Mouse (Mus musculus): ENCODE measurements around the gene Zfp987. TPM values are rescaled to one million over a fixed set of nuclear protein-coding genes. Genes with fewer than 3 reads are reported as not detected.
"Not testable (repeated sequence)": the region's sequence is repeated elsewhere in the genome, so short reads cannot be mapped to it uniquely, and the experiment has no call there.

Gene Zfp987
- polyA plus RNA-seq, 1 experiment from 2014 or later: 0.22 TPM

DNA sequence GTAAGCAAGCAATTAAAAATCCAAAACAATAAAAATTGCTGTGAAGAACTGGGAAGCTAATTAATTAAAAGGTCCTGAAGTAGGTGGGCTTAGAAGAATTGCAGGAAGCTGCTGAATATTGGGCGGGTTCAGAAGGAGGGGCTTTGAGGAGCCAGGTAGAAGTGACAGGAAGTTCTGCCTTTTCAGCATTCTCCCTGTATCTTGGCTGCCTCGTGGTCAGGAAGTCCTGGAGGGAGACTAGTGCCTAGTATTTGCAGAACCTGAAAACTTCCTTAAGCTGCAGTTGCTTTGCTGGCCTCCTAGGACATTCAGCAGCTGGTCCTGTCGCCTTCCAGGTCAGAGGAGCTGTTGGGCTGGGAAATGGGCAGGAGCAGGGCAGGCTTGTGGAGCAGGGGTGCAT is 4.3 kb downstream of the Zfp987 start:
- in situ Hi-C loops (cut with MboI; ENCODE audit: low pct_unique_long_range_greater_than_20kb); CTCF ChIA-PET; DNase-seq (ENCODE audit: low read depth, low spot score); H3K27me3 ChIP-seq; POLR2A ChIA-PET; ATAC-seq: not testable (repeated sequence)

DNA sequence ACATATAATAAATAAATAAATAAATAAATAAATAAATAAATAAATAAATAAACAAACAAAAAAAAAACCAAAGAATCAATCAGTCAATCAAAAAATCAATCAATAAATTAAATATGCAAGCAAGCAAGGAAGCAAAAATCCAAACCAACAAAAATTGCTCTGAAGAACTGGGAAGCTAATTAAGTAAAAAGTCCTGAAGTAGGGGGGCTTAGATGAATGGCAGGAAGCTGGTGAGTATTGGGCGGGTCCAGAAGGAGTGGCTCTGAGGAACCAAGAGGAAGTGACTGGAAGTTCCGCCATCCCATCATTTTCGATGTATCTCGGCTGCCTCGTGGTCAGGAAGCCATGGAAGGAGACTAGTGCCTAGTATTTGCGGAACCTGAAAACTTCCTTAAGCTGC is 59.4 kb downstream of the Zfp987 start, which contains the start of gene Zfp600:
TSS of gene Zfp600 (plus strand) at position 301 of the 400 bp plus-strand sequence.
- POLR2A ChIA-PET; DNase-seq (ENCODE audit: low read depth, low spot score); CTCF ChIA-PET; H3K27me3 ChIP-seq; ATAC-seq; in situ Hi-C loops (cut with MboI; ENCODE audit: low pct_unique_long_range_greater_than_20kb): not testable (repeated sequence)

DNA sequence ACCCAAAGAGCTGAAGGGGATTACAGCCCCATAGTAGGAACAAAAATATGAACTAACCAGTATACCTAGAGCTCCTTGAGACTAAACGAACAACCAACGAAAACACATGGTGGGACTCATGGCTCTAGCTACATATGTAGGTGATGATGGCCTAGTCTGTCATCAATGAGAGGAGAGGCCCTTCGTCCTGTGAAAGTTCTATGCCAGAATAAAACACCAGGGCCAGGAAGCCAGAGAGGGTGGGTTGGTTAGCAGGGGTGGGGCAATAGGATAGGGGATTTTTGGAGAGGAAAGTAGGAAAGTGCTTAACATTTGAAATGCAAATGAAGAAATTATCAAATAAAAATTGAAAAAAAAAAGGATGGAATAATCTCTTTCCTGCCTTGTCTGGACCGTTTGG is 65.8 kb downstream of the Zfp987 start:
- ATAC-seq; POLR2A ChIA-PET; DNase-seq (ENCODE audit: low read depth, low spot score); H3K27me3 ChIP-seq; CTCF ChIA-PET; in situ Hi-C loops (cut with MboI; ENCODE audit: low pct_unique_long_range_greater_than_20kb): not testable (repeated sequence)

DNA sequence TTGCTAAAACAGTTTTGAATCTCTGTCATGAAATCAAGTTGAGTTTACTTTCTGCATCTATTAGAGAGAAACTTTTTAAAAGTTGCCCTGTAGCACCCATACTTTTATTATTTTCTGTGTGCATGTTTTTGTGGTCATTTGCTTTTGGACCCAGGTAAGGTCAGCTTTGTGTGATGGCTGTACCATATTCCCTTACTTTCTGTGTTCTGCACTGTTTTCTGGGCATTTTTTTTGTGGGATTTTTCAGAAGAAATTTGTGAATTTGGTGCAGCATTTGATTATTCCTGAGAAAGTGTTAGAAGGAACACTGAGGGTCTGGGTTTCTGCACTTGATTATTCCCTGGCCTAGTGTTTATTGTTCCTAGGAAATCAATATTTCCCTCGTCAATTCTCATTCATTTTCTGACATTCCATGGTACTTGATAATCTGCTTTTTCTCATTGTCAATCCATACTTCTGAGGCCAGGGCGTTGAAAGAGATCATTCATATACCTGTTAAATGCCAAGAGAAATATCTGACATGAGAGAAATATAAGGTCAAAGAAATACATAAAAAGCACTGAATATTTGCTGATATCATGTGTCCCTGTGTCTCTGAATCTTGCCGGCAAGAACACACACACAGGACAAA is 70.2 kb downstream of the Zfp987 start:
- DNase-seq (ENCODE audit: low read depth, low spot score); in situ Hi-C loops (cut with MboI; ENCODE audit: low pct_unique_long_range_greater_than_20kb); H3K27me3 ChIP-seq; POLR2A ChIA-PET; CTCF ChIA-PET; ATAC-seq: not testable (repeated sequence)

GRCm38 (mm10) chr4:146167879-146168532 is 70.9 kb downstream of the Zfp987 start:
- ATAC-seq; CTCF ChIA-PET; DNase-seq (ENCODE audit: low read depth, low spot score); in situ Hi-C loops (cut with MboI; ENCODE audit: low pct_unique_long_range_greater_than_20kb); POLR2A ChIA-PET; H3K27me3 ChIP-seq: not testable (repeated sequence)

- H3K27me3 ChIP-seq; POLR2A ChIA-PET; ATAC-seq; CTCF ChIA-PET; DNase-seq (ENCODE audit: low read depth, low spot score); in situ Hi-C loops (cut with MboI; ENCODE audit: low pct_unique_long_range_greater_than_20kb): not testable (repeated sequence)
Observed at GRCm38 (mm10) chr4:146168730-146169215, 71.7 kb downstream of the Zfp987 start.

DNA sequence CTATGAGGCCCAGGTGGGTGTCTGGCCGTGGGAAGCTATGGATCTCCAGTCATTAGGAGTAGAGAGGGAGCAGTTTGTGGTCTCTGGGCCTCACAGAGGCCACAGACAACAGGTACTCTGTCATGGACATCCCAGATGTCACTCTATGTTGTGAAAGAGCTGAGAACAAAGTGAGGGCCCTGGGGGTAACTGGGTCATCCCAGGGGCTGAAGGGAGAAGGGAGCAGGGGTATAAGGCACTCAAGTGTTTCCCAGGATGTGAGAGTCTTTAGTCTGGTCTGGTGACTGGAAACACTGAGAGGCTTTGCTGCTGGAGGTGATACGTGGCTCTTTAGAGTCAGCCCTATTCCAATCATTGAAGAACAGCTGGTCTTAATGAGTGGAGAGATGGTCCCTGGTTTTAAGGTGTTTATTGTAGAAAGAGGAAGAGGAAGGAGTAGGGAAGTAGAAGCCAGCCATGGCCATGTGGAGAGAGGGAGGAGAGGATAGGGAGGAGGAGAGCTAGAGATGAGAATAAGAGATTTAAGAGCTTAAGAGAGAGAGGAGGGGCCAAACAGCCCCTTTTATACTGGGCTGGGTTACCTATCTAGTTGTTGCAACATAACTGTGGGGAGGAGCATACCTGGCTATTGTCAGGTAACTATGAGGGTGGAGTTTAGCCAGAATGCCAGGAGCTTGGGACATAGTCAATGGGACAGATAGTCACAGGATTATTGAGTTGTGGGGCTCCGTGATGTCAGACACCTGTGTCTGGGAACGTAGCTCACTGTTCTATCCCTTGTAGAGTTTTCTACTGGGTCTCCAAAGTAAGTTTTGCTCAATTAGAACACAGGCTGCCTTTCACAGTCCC is 76.5 kb downstream of the Zfp987 start:
- in situ Hi-C loops (cut with MboI; ENCODE audit: low pct_unique_long_range_greater_than_20kb); CTCF ChIA-PET; POLR2A ChIA-PET: not testable (repeated sequence)

More for the DNA sequence above, 76.5 kb downstream of the Zfp987 start:
- not testable (repeated sequence) for H3K27me3 ChIP-seq; ATAC-seq; DNase-seq (ENCODE audit: low read depth, low spot score)

Other genes with a start within 250 kb of the Zfp987 start
- 0.49 TPM for gene Zfp986, start 228.5 kb upstream of the Zfp987 start, polyA plus RNA-seq (2021)
- 0.13 TPM for gene Zfp600, start 59.5 kb downstream of the Zfp987 start, polyA plus RNA-seq (2021)

Measured in Patski (cell line).